Mouse (Mus musculus) monocyte, adult 59 days (primary cell): ENCODE results near the gene Cd8a. TPM values are rescaled to one million over a fixed set of nuclear protein-coding genes. Genes with fewer than 3 reads are reported as not detected.

Experiments
- total RNA-seq, 2 experiments: library from RNA; stranded (reverse); gene quantifications; one replicate each; pipeline ENCODE4 v1.2.4; 2023

Gene Cd8a
- 1 to 10 TPM; 1.8 to 1.9 TPM for total RNA-seq

GRCm38 (mm10) chr6:71373249-71373775, at the start of gene Cd8a:
Gene Cd8a, plus strand, starts transcription at chr6:71373427.

Other genes with a start within 250 kb of the Cd8a start
- gene Thnsl2, start 229.0 kb upstream of the Cd8a start, total RNA-seq: 1 to 10 TPM in 1 of 2 experiments, under 1 TPM in 1; 0.58 to 2.3 TPM
- gene Fabp1, start 173.6 kb upstream of the Cd8a start, total RNA-seq: not detected
- gene Krcc1, start 101.8 kb upstream of the Cd8a start, total RNA-seq: 10 to 100 TPM; 35.6 to 37.8 TPM
- gene Smyd1, start 51.2 kb upstream of the Cd8a start, total RNA-seq: not detected
- gene Cd8b1, start 50.6 kb upstream of the Cd8a start, total RNA-seq: under 1 TPM; 0.66 to 0.70 TPM
- 10 to 100 TPM; 54.6 to 57.8 TPM for gene Rmnd5a, start 67.2 kb downstream of the Cd8a start, total RNA-seq
- gene Rnf103, start 120.5 kb downstream of the Cd8a start, total RNA-seq: 10 to 100 TPM; 26.0 to 31.8 TPM
- 10 to 100 TPM; 68.4 to 80.2 TPM for gene Chmp3, start 170.4 kb downstream of the Cd8a start, total RNA-seq